Mouse (Mus musculus) sigmoid colon, adult 10 weeks (tissue): ENCODE data around the gene Saa2. TPM values are rescaled to one million over a fixed set of nuclear protein-coding genes. Genes with fewer than 3 reads are reported as not detected.

Source experiments
- polyA plus RNA-seq: library from polyadenylated mRNA; stranded (reverse); fragments of 350-450 nt; fragmentation: Illumina TruSeq; extraction: RNeasy Lipid Tissue Mini Kit (QIAGEN cat#74804); gene quantifications from one replicate; pipeline ENCODE4 v1.2.3, GENCODE M21; 2014; ENCODE audit warnings: low read depth, low replicate concordance

The Saa2 gene
- not detected for polyA plus RNA-seq

DNA sequence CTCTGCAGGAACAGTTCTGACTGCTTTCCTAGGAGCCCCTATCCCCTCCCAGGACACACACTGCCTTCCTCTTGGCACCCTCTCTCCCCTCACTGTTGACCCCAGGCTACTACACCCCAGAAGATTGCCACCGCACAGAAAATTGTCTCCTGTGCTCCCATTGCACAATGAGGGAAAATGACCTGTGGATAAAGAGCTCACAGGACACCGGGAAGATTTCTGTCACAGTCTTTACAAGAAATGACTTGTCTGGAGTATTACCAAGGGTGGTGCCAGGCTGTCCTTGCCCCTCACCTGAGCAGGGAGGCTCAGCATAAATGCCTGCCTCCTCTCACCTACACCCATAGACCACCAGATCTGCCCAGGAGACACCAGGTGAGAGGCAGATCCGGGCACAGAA, at the start of gene Saa2:
TSS of gene Saa2 (plus strand) at position 301 of the 400 bp plus-strand sequence.

DNA sequence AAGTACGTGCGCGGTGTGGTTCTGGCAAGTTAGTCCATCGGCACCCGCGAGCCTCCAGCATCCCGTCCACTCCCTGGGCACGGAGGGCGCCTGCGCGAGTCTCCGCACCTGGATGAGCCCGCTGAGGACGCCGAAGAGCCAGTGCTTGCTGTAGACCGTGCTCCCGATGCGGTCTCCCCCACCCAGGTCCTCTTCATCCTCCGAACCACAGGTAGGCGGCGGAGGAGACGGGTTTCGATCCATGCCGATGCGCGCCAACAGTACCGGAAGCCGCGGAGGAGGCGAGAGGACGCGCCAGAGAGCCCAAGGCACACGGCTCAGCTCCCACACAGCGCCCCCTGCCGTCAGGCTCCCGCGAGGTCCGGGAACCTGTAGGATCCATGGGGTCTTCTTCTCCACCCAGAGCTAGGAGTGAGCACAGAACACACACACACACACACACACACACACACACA, 41.2 kb upstream of the Saa2 start, which contains the start of gene Saal1:
TSS of gene Saal1 (minus strand) at position 291 of the 455 bp plus-strand sequence.

DNA sequence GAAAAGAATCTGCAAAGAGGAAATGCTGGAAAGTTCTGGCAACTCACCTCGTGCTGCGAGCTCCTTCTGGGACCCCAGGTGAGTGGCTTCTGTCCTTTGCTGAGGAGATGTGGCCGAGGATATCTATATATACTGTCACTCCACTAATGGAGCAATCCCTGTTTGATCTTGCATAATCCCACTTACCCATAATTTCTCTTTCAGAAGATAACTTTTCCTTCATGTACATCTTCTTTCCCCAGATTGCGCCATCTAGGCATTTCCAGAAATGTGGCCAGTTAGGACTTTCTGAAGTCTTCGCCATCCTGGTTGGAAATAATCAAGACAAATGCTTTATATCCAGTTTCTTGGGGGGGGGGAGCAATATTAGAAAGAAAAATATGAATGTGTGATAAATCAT, 36.0 kb upstream of the Saa2 start, which contains the start of gene Saa3:
TSS of gene Saa3 (minus strand) at position 101 of the 400 bp plus-strand sequence.

DNA sequence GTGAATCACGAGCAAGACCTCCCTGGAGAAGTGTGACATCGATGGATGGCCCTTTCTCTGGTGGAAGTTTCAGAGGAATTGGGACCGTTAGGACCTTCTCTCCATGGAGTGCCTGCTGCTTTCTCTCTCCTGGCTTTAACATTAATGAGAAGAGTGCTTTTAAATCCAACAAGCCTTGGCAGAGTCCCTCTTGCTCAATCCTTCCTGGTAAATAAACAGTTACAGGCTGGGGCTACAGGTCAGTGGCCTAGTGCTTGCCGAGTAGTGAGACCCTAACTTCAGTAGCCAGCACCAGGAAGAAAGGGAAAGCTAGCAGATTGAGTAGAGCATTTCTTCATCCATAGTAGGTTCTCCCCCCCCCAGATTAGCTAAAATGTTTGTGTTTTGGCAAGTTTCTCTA, 19.1 kb upstream of the Saa2 start, which contains the start of gene Saa4:
TSS of gene Saa4 (minus strand) at position 146 of the 400 bp plus-strand sequence.

DNA sequence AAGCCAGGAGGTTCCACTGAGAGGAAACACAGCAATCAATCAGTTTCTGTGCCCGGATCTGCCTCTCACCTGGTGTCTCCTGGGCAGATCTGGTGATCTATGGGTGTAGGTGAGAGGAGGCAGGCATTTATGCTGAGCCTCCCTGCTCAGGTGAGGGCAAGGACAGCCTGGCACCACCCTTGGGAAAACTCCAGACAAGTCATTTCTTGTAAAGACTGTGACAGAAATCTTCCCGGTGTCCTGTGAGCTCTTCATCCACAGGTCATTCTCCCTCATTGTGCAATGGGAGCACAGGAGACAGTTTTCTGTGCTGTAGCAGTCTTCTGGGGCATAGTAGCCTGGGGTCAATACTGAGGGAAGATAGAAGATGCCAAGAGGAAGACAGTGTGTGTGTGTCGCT, 8.7 kb upstream of the Saa2 start, which contains the start of gene Saa1:
TSS of gene Saa1 (minus strand) at position 101 of the 400 bp plus-strand sequence.

GRCm38 (mm10) chr7:46795287-46796205, 44.0 kb downstream of the Saa2 start, which contains the start of the genes Hps5 and Gtf2h1:
Gene Hps5, minus strand, starts transcription at chr7:46796064.
Gene Gtf2h1, plus strand, starts transcription at chr7:46796103.

Other genes starting within 250 kb of the Saa2 start
- 1.9 TPM for gene Sergef, start 112.0 kb upstream of the Saa2 start, polyA plus RNA-seq
- gene Tph1, start 79.3 kb upstream of the Saa2 start, polyA plus RNA-seq, result 36.1 TPM
- gene Saal1, start 41.1 kb upstream of the Saa2 start, polyA plus RNA-seq, result 5.0 TPM
- gene Saa3, start 36.1 kb upstream of the Saa2 start, polyA plus RNA-seq, result 5.0 TPM
- not detected for gene Saa4, start 19.2 kb upstream of the Saa2 start, polyA plus RNA-seq
- 841 TPM for gene Saa1, start 8.8 kb upstream of the Saa2 start, polyA plus RNA-seq
- gene Hps5, start 44.3 kb downstream of the Saa2 start, polyA plus RNA-seq, result 83.2 TPM
- 108 TPM for gene Gtf2h1, start 44.3 kb downstream of the Saa2 start, polyA plus RNA-seq
- gene Ldha, start 89.7 kb downstream of the Saa2 start, polyA plus RNA-seq, result 321 TPM
- not detected for gene Ldhc, start 109.4 kb downstream of the Saa2 start, polyA plus RNA-seq
- gene Tsg101, start 168.2 kb downstream of the Saa2 start, polyA plus RNA-seq, result 349 TPM
- 36.5 TPM for gene Uevld, start 206.7 kb downstream of the Saa2 start, polyA plus RNA-seq
- not detected for gene Gm9999, start 231.8 kb downstream of the Saa2 start, polyA plus RNA-seq